Mouse (Mus musculus) layer of hippocampus, postnatal 14 days (tissue): ENCODE measurements around the gene Cwc25. TPM values are rescaled to one million over a fixed set of nuclear protein-coding genes. Genes with fewer than 3 reads are reported as not detected.
"Not testable (repeated sequence)": the region's sequence is repeated elsewhere in the genome, so short reads cannot be mapped to it uniquely, and the experiment has no call there.

Experiments
- DNase-seq, 2 experiments: peaks; one replicate each; pipeline ENCODE4 v3.0.0; 2021 to 2022; ENCODE audit warnings: low spot score in 2 of 2, mixed read lengths in 1 of 2
- total RNA-seq, 2 experiments: library from RNA; stranded (reverse); gene quantifications; 2 replicates each; pipeline ENCODE4 v1.2.3; 2021

Gene Cwc25
- total RNA-seq, 2 experiments from 2014 or later: 21.3 to 21.4 TPM

- no peak for DNase-seq
These were observed 35.2 kb upstream of the Cwc25 start for GRCm38 (mm10) chr11:97801409-97802193.

GRCm38 (mm10) chr11:97800691-97801408, 34.5 kb upstream of the Cwc25 start:
- DNase-seq: no peak

GRCm38 (mm10) chr11:97799994-97800690, 33.8 kb upstream of the Cwc25 start:
- DNase-seq: peak in 1 of 2 experiments; percentile 59

GRCm38 (mm10) chr11:97799146-97799993, 33.0 kb upstream of the Cwc25 start:
- peak; percentile 85 to 90 for DNase-seq

- DNase-seq: peak; percentile 89 to 94
These were observed 32.4 kb upstream of the Cwc25 start, which contains the start of gene Lasp1 for GRCm38 (mm10) chr11:97798782-97799145. TSS of gene Lasp1 (plus strand) at chr11:97799000.

GRCm38 (mm10) chr11:97798083-97798435, 31.7 kb upstream of the Cwc25 start:
- DNase-seq: no peak

GRCm38 (mm10) chr11:97797369-97798082, 31.2 kb upstream of the Cwc25 start:
- no peak for DNase-seq

GRCm38 (mm10) chr11:97796910-97797309, 30.6 kb upstream of the Cwc25 start:
- peak; percentile 74 to 88 for DNase-seq

- peak in 1 of 2 experiments; percentile 60 for DNase-seq
These were observed 26.8 kb upstream of the Cwc25 start for GRCm38 (mm10) chr11:97793165-97793564.

GRCm38 (mm10) chr11:97790778-97791438, 24.6 kb upstream of the Cwc25 start:
- not testable (repeated sequence) for DNase-seq

- DNase-seq: no peak
These were observed 23.4 kb upstream of the Cwc25 start for GRCm38 (mm10) chr11:97789727-97790126.

- DNase-seq: no peak
These were observed 21.6 kb upstream of the Cwc25 start for GRCm38 (mm10) chr11:97787961-97788360.

- no peak for DNase-seq
These were observed 16.2 kb upstream of the Cwc25 start for GRCm38 (mm10) chr11:97782564-97782895.

- peak; percentile 99 for DNase-seq
These were observed 15.6 kb upstream of the Cwc25 start, which contains the start of gene Rpl23 for GRCm38 (mm10) chr11:97781832-97782563. TSS of gene Rpl23 (minus strand) at chr11:97782437.

GRCm38 (mm10) chr11:97781478-97781831, 15.1 kb upstream of the Cwc25 start:
- no peak for DNase-seq

- DNase-seq: no peak
These were observed 13.8 kb upstream of the Cwc25 start for GRCm38 (mm10) chr11:97779968-97780701.

- no peak for DNase-seq
These were observed 12.6 kb upstream of the Cwc25 start for GRCm38 (mm10) chr11:97778918-97779317.

GRCm38 (mm10) chr11:97777129-97777529, 10.8 kb upstream of the Cwc25 start:
- DNase-seq: no peak
